Mouse (Mus musculus): ENCODE results near the gene P2rx6. TPM values are rescaled to one million over a fixed set of nuclear protein-coding genes. Genes with fewer than 3 reads are reported as not detected.
A peak's percentile ranks its signal among the peaks of the same experiment; 100 is the strongest.
"Not testable (repeated sequence)": the region's sequence is repeated elsewhere in the genome, so short reads cannot be mapped to it uniquely, and the experiment has no call there.

The P2rx6 gene
- polyA plus RNA-seq, 1 experiment from 2014 or later = 2.5 TPM

DNA sequence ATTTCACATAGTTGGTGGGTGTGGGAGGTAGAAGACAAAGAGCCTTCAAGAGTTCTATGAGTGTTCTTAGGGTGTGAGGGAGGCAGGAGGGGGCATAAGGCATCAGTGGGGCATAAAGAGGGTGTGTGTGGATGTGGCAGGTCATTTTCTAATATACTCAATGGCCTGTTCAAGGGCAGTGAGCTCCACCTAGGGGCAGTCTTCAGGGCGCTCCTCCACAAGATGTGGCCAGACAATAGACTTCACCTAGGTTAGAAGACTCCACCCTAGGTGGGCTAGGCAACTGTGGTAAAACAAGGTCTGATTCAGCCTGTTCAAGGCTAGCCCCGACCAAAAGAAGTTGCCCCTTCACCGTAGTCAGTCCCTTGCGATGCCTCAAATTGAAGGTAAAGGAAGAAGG, 29.4 kb upstream of the P2rx6 start:
- Histone ChIP-seq H3K4me3 (replicated peaks; ENCODE audit: low read length) (no peak overlapping the region), H3K4me1 (replicated peaks; ENCODE audit: control insufficient read depth, insufficient read depth, low read length) (peaks cover 16% of the 10 kb centered on the region), H3K27ac (no peak overlapping the region), H3K9me3 (ENCODE audit: control insufficient read depth, low read length) (no peaks in the 10 kb centered on the region), H3K36me3 (replicated peaks; ENCODE audit: control insufficient read depth, insufficient read depth) (peaks cover 20% of the 10 kb centered on the region), H3K27me3 (ENCODE audit: control insufficient read depth, insufficient read depth, low read length) (no peaks in the 10 kb centered on the region), H3K9ac (no peak overlapping the region), H3K4me2 (replicated peaks) (peak overlapping the region; percentile 97; the same call in 1 of the 2 replicates)
- DNase-seq (ENCODE audit: low spot score) = no peak
- ATAC-seq (ENCODE audit: low FRiP score) = no peak
- WGBS = 64% methylated on average over 4 of the region's 4 CpGs

DNA sequence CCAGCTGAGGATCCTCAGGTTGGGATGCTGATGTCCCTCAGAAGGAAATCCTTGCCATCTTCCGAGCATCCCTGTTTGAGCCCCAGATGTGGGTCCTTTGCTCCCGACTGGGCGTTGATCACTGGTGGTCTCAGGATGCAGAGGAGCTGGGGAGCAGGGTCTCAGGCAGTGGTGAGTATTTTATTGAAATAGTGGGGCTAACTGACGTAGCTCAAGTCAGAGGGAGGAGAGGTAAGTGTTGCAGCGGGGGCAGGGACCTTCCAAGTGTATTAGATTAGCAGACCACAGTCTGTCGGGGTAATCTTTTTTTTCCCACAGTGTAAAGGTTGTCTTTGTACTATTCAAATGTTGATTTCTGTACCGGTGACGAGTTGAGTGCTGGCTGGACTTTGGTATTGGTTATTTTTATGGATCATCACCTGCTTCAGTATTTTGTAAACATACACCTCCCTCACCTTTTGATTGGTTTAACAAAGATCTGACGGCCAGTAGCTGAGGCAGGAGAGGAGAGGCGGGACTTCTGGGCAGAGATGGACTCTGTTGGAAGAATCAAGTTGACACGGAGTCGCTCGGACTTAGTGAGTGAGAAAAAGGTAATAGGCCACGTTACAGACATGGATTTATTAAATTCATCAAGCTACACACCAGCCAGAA, 28.9 kb upstream of the P2rx6 start:
- no peak for ATAC-seq (ENCODE audit: low FRiP score)

DNA sequence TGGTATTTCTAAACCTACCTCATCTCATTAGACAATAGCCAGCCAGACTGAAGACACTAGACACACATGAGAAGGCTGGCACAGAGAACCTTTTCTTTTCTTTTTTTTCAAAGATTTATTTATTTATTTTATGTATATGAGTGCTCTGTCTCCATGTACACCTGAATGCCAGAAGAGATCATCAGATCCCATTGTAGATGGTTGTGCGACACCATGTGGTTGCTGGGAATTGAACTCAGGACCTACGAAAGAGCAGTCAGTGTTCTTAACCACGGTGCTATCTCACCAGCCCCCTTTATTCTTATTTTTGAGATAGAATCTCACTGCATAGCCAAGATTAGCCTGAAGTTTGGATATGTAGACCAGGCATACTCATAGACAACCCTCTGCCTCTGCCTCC, 25.1 kb upstream of the P2rx6 start:
- ATAC-seq (ENCODE audit: low FRiP score) (no peak), DNase-seq (ENCODE audit: low spot score) (no peak)
- Histone ChIP-seq H3K4me3 (replicated peaks; ENCODE audit: low read length) (no peak overlapping the region), H3K27me3 (ENCODE audit: control insufficient read depth, insufficient read depth, low read length) (no peaks in the 10 kb centered on the region), H3K27ac (no peak overlapping the region), H3K4me1 (replicated peaks; ENCODE audit: control insufficient read depth, insufficient read depth, low read length) (peaks cover 4% of the 10 kb centered on the region), H3K36me3 (replicated peaks; ENCODE audit: control insufficient read depth, insufficient read depth) (no peaks in the 10 kb centered on the region), H3K9ac (no peak overlapping the region), H3K4me2 (replicated peaks) (no peak overlapping the region), H3K9me3 (ENCODE audit: control insufficient read depth, low read length) (no peaks in the 10 kb centered on the region)
- WGBS = 92% methylated on average over 3 of the region's 3 CpGs

More for the DNA sequence above, 28.9 kb upstream of the P2rx6 start:
- Histone ChIP-seq H3K9ac (no peak overlapping the region), H3K4me1 (replicated peaks; ENCODE audit: control insufficient read depth, insufficient read depth, low read length) (peaks cover 16% of the 10 kb centered on the region), H3K27ac (no peak overlapping the region), H3K27me3 (ENCODE audit: control insufficient read depth, insufficient read depth, low read length) (no peaks in the 10 kb centered on the region), H3K9me3 (ENCODE audit: control insufficient read depth, low read length) (no peaks in the 10 kb centered on the region), H3K4me2 (replicated peaks) (no peak overlapping the region), H3K4me3 (replicated peaks; ENCODE audit: low read length) (no peak overlapping the region), H3K36me3 (replicated peaks; ENCODE audit: control insufficient read depth, insufficient read depth) (peaks cover 15% of the 10 kb centered on the region)
- DNase-seq (ENCODE audit: low spot score) = no peak
- 77% methylated on average over 14 of the region's 14 CpGs for WGBS

DNA sequence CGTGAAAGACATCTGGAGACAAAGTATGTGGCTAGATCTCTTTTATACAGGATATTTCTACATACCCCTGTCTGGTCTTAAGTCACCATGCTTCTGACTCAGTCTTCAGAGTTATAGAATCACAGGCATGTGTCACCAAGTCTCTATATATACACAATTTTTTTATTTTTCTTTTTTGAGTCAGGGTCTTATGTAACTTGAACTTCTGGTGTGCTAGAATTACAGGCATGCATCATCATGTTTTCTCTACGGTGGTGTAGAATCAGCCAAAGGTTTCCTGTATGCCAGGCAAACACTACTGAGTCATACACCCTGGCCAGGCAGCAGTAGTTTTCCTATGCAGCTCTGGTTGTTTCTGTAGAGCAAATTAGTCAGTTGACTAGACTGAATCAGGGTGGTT, 19.1 kb upstream of the P2rx6 start:
- Histone ChIP-seq H3K36me3 (replicated peaks; ENCODE audit: control insufficient read depth, insufficient read depth) (no peaks in the 10 kb centered on the region), H3K4me1 (replicated peaks; ENCODE audit: control insufficient read depth, insufficient read depth, low read length) (no peaks in the 10 kb centered on the region), H3K27me3 (ENCODE audit: control insufficient read depth, insufficient read depth, low read length) (no peaks in the 10 kb centered on the region), H3K4me2 (replicated peaks) (no peak overlapping the region), H3K27ac (no peak overlapping the region), H3K9me3 (ENCODE audit: control insufficient read depth, low read length) (no peaks in the 10 kb centered on the region), H3K9ac (no peak overlapping the region), H3K4me3 (replicated peaks; ENCODE audit: low read length) (no peak overlapping the region)
- WGBS = 88% methylated on average over 2 of the region's 2 CpGs
- no peak for DNase-seq (ENCODE audit: low spot score)
- ATAC-seq (ENCODE audit: low FRiP score) = no peak

DNA sequence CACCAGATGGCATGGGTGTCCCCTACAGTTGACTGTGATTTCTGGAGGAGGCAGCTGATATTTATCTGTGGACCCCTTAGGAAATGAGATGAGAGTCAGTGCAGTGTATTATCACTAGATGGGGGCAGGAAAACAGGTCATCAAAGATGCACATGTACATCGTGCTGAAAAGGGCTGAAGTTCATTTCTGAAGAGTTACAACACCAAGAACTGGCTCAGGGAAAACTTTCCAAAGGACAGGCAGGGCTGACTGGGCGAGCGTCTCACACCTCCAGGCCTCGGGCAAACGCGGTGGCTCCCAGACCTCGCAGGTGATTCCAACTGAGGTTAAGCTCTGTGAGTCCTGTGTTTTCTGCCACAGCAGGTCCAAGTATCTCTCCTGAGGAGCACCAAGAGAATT, 8.8 kb upstream of the P2rx6 start:
- H3K9me3 ChIP-seq (ENCODE audit: control insufficient read depth, low read length) = no peaks in the 10 kb centered on the region
- no peak for ATAC-seq (ENCODE audit: low FRiP score)
- 85% methylated on average over 7 of the region's 7 CpGs for WGBS

DNA sequence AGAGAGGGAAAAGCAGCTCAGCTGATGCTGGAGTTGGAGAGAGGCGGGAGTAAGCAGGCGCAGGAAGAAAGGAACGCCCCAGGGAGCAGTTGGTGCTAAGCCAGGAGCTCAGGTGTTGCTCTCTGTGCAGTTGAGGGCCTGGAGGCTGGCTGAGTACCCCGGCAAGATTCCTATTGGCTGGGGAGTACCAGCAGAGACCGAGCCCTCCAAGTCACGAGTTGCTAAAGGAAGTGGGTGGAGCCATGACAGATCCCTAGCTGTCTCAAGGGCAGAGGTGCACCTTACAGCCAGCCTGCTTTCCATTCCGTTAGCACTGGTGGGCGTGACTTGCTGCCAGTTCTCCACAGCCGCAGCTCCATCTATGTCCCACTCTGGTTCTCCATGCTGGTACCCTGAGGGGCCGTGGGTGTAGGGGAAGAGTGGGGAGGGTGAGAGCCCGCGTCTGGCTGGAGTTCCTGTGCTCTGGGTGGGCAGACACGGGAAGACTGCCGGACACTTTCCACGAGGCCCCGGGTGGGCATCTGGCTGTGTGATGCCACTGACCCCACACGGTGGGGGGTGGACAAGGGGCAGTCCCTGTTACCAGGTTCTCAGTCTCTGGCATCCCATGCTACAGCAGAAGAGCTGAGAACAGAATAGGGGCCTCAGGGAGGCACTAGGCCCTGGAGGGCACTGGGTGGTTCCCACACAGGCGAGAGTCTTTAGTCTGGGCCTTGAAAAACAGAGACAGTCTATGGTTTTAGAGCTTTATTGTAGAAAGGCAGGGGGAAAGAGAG, 7.6 kb upstream of the P2rx6 start:
- Histone ChIP-seq H3K4me1 (replicated peaks; ENCODE audit: control insufficient read depth, insufficient read depth, low read length) (peaks cover 10% of the 10 kb centered on the region; the same call in 1 of the 2 replicates), H3K27ac (peak overlapping the region; percentile 57; the same call in 1 of the 2 replicates)
- 3% methylated on average over 18 of the region's 18 CpGs for WGBS

More for the DNA sequence above, 8.8 kb upstream of the P2rx6 start:
- Histone ChIP-seq H3K36me3 (replicated peaks; ENCODE audit: control insufficient read depth, insufficient read depth) (no peaks in the 10 kb centered on the region), H3K4me2 (replicated peaks) (no peak overlapping the region), H3K27ac (no peak overlapping the region), H3K27me3 (ENCODE audit: control insufficient read depth, insufficient read depth, low read length) (no peaks in the 10 kb centered on the region), H3K4me1 (replicated peaks; ENCODE audit: control insufficient read depth, insufficient read depth, low read length) (peaks cover 5% of the 10 kb centered on the region; the same call in 1 of the 2 replicates), H3K4me3 (replicated peaks; ENCODE audit: low read length) (no peak overlapping the region), H3K9ac (no peak overlapping the region)
- no peak for DNase-seq (ENCODE audit: low spot score)

DNA sequence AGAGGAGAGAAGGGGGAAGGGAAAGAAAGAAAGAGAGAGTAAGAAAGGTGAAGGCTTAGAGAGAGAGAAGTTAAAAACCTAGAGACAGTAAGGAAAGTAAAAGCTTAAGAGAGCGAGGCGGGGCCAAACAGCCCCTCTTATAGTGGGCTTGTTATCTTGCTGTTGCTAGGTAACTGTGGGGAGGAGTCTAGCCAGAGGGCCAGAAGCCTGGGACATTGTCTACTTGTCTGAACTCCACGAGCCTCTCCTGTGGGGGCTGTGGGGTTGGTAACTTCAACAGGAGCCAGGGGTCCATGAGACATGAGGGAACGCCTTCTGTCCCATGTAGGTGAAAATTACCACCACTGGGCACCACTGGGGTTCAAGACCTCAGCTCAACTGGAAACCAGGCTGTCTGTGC, 7.0 kb upstream of the P2rx6 start:
- H3K9ac ChIP-seq; H3K36me3 ChIP-seq (replicated peaks; ENCODE audit: control insufficient read depth, insufficient read depth); H3K4me3 ChIP-seq (replicated peaks; ENCODE audit: low read length); DNase-seq (ENCODE audit: low spot score); H3K27me3 ChIP-seq (ENCODE audit: control insufficient read depth, insufficient read depth, low read length); H3K9me3 ChIP-seq (ENCODE audit: control insufficient read depth, low read length); ATAC-seq (ENCODE audit: low FRiP score); H3K4me1 ChIP-seq (replicated peaks; ENCODE audit: control insufficient read depth, insufficient read depth, low read length): not testable (repeated sequence)
- H3K4me2 ChIP-seq (replicated peaks) = peak overlapping the region; percentile 41
- 9% methylated on average over 4 of the region's 4 CpGs for WGBS
- H3K27ac ChIP-seq = 0 out of 2 replicates have a peak overlapping the region, but pooled peaks have one; percentile 57

More for the DNA sequence above, 7.6 kb upstream of the P2rx6 start:
- 0 out of 2 replicates have a peak overlapping the region, but pooled peaks have one; percentile 12 for H3K9ac ChIP-seq
- 0 out of 2 replicates have a peak, but pooled peaks cover 3% of the 10 kb centered on the region for H3K27me3 ChIP-seq (ENCODE audit: control insufficient read depth, insufficient read depth, low read length)
- H3K4me3 ChIP-seq (replicated peaks; ENCODE audit: low read length) = 0 out of 2 replicates have a peak overlapping the region, but pooled peaks have one; percentile 6
- H3K9me3 ChIP-seq (ENCODE audit: control insufficient read depth, low read length) = no peaks in the 10 kb centered on the region
- peak; percentile 49 for DNase-seq (ENCODE audit: low spot score)
- H3K36me3 ChIP-seq (replicated peaks; ENCODE audit: control insufficient read depth, insufficient read depth) = no peaks in the 10 kb centered on the region
- peak; percentile 83 for ATAC-seq (ENCODE audit: low FRiP score)
- H3K4me2 ChIP-seq (replicated peaks) = peak overlapping the region; percentile 41

DNA sequence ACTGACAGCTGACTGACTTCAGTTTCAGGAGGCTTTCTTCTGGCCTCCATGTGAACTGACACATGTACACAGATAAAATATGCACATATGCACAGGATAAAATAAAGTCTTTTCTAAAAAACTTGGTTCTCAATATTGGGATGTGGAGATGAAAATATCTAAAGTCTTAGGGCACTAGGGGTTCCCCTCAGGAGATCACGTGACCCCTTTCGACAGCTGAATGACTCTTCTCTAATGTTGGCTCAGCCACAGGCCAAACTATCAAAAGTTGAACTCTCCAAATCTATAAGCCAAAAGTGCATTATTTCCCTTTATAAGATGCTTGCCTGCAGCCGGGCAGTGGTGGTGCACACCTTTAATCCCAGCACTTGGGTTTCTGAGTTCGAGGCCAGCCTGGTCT, 5.5 kb upstream of the P2rx6 start:
- no peak for ATAC-seq (ENCODE audit: low FRiP score)
- H3K27me3 ChIP-seq (ENCODE audit: control insufficient read depth, insufficient read depth, low read length) = 0 out of 2 replicates have a peak, but pooled peaks cover 7% of the 10 kb centered on the region
- H3K4me2 ChIP-seq (replicated peaks) = no peak overlapping the region
- H3K4me3 ChIP-seq (replicated peaks; ENCODE audit: low read length) = no peak overlapping the region
- no peak overlapping the region for H3K27ac ChIP-seq
- H3K9ac ChIP-seq = no peak overlapping the region
- DNase-seq (ENCODE audit: low spot score) = no peak
- peaks cover 10% of the 10 kb centered on the region; the same call in 1 of the 2 replicates for H3K4me1 ChIP-seq (replicated peaks; ENCODE audit: control insufficient read depth, insufficient read depth, low read length)
- no peaks in the 10 kb centered on the region for H3K9me3 ChIP-seq (ENCODE audit: control insufficient read depth, low read length)
- no peaks in the 10 kb centered on the region for H3K36me3 ChIP-seq (replicated peaks; ENCODE audit: control insufficient read depth, insufficient read depth)
- 86% methylated on average over 4 of the region's 4 CpGs for WGBS

DNA sequence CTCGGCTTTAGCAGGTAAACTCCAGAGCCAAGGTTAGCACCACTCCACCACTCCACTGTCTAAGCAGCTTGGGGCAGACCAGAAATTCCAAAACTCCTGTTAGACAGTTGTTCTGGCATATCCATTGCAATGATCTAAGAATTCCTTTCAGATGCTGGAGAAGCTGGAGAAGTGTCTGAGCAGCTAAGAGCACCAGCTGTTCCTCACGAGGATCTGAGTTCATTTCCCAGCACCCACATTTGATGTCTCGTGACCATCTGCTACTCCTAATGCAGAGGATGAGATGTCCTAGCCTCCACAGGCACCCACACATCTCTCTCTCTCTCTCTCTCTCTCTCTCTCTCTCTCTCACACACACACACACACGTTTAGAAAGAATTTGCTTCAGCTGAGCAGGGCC, 4.8 kb upstream of the P2rx6 start:
- H3K36me3 ChIP-seq (replicated peaks; ENCODE audit: control insufficient read depth, insufficient read depth) = no peaks in the 10 kb centered on the region
- ATAC-seq (ENCODE audit: low FRiP score) = no peak
- no peak overlapping the region for H3K4me2 ChIP-seq (replicated peaks)
- H3K27me3 ChIP-seq (ENCODE audit: control insufficient read depth, insufficient read depth, low read length) = 0 out of 2 replicates have a peak, but pooled peaks cover 9% of the 10 kb centered on the region
- H3K27ac ChIP-seq = no peak overlapping the region
- H3K9ac ChIP-seq = no peak overlapping the region
- H3K4me3 ChIP-seq (replicated peaks; ENCODE audit: low read length) = no peak overlapping the region
- DNase-seq (ENCODE audit: low spot score) = no peak
- H3K4me1 ChIP-seq (replicated peaks; ENCODE audit: control insufficient read depth, insufficient read depth, low read length) = peaks cover 13% of the 10 kb centered on the region; the same call in 1 of the 2 replicates
- H3K9me3 ChIP-seq (ENCODE audit: control insufficient read depth, low read length) = no peaks in the 10 kb centered on the region
- WGBS = 62% methylated on average over 4 of the region's 4 CpGs

Data from hindbrain, embryonic 14.5 days (tissue).